Mouse (Mus musculus): ENCODE measurements around the gene Irak2.

Gene Irak2

DNA sequence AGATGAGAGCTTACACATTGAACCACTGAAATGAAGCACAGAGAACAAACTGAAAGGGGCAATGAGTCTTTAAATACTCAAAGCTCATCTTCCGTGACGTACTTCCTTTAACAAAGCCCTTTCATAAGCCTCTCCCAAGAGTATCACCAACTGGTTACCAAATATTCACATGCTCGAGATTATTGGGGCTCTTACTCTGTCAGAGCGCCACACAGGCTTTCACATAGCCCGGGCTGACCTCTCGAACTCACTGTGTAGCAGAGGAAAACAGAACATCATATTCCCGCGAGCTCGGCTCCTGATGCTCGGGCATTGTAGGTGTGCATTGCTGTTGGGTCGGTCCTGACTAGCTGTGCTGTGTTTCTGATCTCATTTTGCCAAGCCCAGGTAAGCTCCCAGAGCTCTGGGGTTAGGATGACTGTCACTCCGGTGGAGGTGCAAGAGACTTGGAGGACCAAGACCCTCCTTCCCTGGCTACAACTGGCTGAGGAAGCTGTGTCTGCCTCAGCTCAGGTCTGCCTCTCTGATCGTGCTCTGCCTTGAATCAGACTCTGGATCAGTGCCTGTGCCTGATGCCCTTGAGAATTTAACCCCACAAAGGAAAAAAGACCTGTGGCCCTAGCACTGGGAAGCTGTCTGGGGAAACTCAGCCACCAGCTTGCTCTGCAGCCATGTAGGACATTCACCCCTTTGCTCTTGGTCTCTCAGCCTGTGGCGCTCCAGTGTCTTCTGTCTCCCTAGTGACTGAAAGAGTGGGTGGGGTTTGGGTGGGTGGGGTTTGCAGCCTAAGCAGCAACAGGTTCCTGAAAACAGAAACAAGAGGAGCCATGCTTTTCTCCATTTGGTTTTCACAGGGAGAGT lies 22.5 kb downstream of the Irak2 start:
- in situ Hi-C loops (cut with MboI; ENCODE audit: low pct_unique_long_range_greater_than_20kb in 1 of 2, low sequenced_read_pairs in 2 of 2, unreplicated experiment in 1 of 2): no loop called here

DNA sequence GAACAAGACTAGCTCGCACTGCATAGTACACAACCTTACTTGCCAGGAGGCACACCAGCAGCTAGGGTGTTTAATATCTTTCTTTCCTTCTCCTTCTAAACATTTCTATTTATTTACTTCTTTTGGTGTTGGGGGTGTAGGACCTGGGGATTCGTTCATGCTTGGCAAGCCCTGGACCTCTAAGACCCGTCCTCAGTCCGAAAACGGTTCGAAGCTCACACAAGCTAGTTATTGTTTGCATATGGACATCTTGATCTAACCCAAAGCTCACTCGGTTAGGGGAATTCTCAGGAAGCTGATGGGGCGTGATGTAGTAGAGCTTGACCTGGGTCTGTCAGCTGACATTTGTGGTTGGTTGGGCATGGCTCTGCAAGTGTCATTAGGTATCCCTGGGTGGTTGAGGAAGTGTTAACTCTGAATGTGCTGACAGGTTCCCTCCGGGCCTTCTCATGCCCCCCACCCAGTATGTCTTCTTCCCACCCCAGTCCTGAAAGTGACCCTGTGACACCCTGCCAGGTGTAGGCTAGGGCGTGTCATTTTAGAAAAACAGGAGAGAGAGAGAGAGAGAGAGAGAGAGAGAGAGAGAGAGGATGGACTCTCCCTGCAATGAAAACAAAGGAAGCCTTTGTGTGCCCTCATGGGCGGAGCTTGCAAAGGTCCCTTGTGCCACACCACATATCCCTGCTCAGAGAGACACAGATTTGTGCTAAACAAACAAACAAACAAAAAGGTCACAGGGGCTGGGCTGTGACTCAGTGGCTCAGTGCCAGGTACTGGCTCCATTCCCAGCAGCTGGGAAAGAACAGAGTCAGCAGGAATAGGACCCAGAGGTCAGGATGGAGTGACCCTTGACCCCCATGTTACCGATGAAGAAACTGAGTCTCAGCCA lies 23.3 kb downstream of the Irak2 start:
- in situ Hi-C loops (cut with MboI; ENCODE audit: low pct_unique_long_range_greater_than_20kb in 1 of 2, low sequenced_read_pairs in 2 of 2, unreplicated experiment in 1 of 2): no loop called here

DNA sequence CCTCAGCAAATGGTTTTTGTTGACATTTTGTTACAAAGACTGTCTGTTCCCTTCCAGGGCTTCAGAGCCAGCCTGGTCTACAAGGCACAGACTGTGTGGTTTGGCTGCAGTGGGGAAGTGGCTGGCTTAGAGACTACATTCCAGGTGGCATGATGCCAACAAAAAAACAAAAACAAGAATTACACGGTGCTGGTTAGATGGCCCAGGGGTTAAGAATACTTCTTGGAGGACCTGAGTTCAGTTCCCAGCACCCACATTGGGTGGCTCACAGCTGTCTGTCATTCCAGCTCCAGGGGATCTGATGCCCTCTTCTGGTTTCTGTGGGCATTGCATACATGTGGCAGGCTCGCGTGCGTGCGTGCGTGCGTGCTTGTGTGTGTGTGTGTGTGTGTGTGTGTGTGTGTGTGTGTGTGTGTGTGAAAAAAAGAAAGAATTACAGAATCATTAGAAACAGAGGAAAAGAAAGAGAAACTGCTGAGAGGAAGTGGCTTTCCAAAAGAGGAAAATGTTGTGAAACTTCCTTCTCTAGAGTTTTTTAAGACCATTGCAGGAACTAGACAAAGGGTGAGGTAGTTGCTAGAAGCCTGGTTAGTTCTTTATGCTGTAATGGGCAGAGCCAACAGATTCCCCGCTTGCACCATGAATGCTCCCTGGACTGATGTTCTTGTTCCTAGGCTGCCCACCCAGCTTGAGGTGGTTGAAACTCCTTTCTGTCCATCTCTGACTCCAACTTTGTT lies 24.9 kb downstream of the Irak2 start:
- in situ Hi-C loops (cut with MboI; ENCODE audit: low pct_unique_long_range_greater_than_20kb in 1 of 2, low sequenced_read_pairs in 2 of 2, unreplicated experiment in 1 of 2): no loop called here

DNA sequence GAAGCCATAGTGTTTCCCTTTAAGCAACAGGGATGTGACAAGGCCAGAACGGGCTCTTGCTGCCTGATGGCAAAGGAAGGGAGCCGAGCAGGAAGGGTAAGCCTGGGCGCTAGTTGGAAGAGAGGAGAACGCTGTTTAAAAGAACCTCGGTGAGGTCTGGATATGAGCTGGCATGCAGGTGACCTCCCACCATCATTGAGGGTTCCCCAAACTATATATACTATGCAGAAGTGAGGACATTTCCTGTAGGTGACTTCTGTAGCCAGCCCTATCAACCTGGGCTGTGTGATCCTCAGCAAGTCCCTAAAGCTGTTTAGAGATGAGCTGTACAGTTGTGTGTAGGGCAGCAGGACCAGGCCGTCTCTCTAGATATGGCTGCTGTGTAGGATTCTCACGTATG lies 26.0 kb downstream of the Irak2 start:
- in situ Hi-C loops (cut with MboI; ENCODE audit: low pct_unique_long_range_greater_than_20kb in 1 of 2, low sequenced_read_pairs in 2 of 2, unreplicated experiment in 1 of 2): no loop called here

DNA sequence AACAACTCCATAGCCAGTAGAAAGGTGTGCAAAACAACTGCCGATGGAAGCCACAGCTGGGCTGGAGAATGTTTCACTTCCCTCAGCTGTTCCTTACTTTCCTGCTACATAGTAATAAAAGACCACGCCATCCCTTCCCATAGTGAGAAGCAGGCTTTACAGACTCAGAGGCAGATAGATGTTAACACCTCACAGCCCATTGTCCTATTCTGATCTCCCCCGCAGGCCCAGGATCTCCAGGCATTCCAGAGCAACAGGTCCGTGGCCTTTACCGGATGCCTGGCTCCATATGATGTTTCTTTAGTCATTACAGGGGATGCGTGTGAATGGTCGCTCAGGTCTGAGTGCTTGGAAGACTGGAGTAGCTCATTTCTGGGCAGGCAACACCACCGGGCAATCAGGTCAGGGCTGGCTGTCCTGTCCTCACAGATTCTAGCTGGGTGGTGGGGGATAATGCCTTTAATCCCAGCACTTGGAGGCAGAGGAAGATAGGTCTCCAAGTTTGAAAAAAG lies 29.4 kb downstream of the Irak2 start:
- in situ Hi-C loops (cut with MboI; ENCODE audit: low pct_unique_long_range_greater_than_20kb in 1 of 2, low sequenced_read_pairs in 2 of 2, unreplicated experiment in 1 of 2): no loop called here

DNA sequence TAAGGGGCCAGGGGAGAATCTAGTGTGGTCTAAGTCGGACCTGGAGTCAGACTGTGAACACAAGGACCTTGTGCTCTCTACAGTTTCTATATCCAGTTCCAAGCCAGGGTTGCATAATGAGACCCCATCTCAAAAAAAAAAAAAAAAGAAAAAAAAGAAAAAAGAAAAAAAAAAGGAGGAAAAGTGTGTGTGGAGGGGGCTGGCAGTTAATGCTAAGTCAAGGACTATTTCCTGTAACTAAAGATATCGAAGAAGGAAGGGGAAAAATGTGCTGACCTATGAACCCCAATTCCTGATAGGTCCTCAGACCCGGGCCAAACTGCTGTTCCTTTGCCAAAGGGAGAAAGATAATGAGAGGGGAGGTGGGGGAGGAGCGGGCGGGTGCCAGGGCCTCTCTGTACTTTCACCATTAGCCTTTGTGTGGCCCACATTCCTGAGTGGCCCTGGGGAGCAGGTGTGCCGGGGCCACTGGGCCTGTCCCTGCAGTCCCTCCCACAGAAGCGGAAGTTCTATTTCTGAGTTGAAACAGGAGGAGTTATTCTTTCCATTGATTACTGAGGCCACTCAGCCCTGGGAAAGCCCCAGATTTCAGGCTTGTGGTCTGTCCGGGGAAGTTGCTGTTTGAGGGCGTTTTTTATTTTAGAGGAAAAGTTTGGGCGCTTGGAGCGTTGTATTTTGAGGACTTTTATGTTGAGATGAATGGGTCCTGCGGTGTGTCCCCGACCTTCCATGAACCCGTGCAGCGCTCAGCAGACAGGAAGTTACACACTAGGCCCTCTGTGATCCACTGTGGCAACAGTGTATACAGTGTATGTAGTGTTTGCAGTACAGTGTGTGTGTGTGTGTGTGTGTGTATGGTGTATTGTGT lies 30.3 kb downstream of the Irak2 start:
- in situ Hi-C loops (cut with MboI; ENCODE audit: low pct_unique_long_range_greater_than_20kb in 1 of 2, low sequenced_read_pairs in 2 of 2, unreplicated experiment in 1 of 2): no loop called here

DNA sequence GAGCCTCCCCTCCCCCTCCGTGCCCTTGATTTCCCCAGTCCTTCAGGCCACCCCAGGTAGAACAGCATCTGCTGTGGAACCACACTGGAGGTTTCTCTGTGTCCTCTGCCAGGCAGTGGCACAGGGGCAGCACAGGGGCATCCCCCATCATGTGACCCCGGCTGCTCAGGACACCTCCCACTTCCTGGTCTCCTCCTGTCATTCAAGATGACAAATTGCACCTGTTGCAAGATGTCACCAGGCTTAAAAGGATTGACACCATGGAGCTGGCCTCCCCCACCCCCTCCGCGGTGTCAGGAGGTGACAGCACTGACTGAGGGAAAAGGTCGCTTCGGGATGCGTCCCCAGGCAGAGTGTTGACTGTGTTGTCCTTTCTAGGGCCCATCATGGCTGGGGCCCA lies 31.6 kb downstream of the Irak2 start:
- in situ Hi-C loops (cut with MboI; ENCODE audit: low pct_unique_long_range_greater_than_20kb in 1 of 2, low sequenced_read_pairs in 2 of 2, unreplicated experiment in 1 of 2): loop anchor here in 1 of 2 experiments (5.0 kb wide), 1 partner anchor 33 kb away; the partner anchor contains the start of gene Irak2

DNA sequence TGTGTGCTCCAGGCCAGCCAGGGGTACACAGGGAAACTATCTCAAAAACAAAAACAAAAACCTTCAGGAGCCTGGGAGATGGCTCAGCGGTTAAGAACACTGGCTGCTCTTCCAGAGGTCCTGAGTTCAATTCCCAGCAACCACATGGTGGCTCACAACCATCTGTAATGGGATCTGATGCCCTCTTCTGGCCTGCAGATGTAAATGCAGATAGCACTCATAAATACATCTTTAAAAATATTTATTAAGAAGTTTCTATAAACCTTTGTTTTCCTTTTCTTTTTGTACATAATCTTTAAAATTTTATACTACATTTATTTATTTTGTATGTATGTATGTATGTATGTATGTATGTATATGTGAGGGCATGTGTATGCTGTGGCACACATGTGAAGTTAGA lies 33.8 kb downstream of the Irak2 start:
- in situ Hi-C loops (cut with MboI; ENCODE audit: low pct_unique_long_range_greater_than_20kb in 1 of 2, low sequenced_read_pairs in 2 of 2, unreplicated experiment in 1 of 2): loop anchor here in 1 of 2 experiments (5.0 kb wide), 1 partner anchor 35 kb away; the partner anchor contains the start of gene Irak2

DNA sequence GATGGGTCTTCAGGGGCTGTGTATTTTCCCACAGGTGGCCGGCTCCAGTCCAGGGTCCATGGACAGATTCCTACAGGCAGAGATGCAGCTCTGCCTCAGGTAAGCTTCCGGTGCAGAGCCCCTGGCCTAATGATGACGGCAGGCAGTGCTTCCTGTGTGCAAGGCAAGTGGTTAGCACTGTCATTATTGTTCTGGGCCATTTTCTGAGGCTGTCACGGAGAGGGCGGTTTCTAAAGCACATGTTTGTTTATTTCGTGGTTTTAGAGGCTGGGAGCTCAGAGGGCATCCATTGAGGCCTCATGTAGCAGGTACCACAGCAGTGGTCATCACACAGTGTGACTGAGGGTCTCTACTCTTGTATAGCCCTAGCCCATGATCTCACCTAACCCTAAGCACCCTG lies 34.7 kb downstream of the Irak2 start:
- in situ Hi-C loops (cut with MboI; ENCODE audit: low pct_unique_long_range_greater_than_20kb in 1 of 2, low sequenced_read_pairs in 2 of 2, unreplicated experiment in 1 of 2): loop anchor here in 1 of 2 experiments (5.0 kb wide), 1 partner anchor 36 kb away; the partner anchor contains the start of gene Irak2

DNA sequence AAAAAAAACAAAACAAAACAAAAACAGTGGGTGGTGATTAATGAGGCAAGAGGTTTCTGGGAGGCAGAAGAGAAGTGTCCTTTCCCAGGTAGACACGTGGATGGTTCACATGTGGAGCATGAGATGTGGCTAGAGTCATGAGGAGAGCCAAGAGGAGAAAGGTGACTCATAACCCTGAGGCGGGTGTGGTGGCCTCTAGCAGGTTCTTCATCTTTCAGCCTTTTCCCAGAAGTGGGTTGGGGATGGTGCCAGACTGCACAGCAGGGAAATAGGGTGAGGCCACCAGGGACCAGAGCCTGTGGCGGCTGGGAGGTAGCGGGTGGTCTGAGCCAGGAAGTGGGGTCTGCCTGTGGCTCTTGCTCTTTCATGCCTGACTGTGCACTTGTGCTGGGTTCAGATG lies 37.0 kb downstream of the Irak2 start:
- in situ Hi-C loops (cut with MboI; ENCODE audit: low pct_unique_long_range_greater_than_20kb in 1 of 2, low sequenced_read_pairs in 2 of 2, unreplicated experiment in 1 of 2): no loop called here

DNA sequence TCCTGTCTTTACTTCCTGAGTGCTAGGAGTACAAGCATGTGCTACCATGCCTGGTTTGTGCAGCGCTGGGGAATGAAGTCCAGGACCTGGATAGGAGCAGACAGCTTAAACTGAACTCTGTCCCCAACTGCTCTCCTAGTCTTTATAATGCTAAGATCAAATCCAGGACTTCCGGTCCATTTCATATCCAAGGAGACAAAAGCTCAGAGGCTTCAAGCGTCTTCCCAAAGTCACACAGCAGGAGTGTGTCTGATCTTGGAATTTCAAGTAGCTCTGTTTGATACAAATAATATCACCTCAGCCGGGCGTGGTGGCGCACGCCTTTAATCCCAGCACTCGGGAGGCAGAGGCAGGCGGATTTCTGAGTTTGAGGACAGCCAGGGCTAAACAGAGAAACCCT lies 37.7 kb downstream of the Irak2 start:
- in situ Hi-C loops (cut with MboI; ENCODE audit: low pct_unique_long_range_greater_than_20kb in 1 of 2, low sequenced_read_pairs in 2 of 2, unreplicated experiment in 1 of 2): no loop called here

DNA sequence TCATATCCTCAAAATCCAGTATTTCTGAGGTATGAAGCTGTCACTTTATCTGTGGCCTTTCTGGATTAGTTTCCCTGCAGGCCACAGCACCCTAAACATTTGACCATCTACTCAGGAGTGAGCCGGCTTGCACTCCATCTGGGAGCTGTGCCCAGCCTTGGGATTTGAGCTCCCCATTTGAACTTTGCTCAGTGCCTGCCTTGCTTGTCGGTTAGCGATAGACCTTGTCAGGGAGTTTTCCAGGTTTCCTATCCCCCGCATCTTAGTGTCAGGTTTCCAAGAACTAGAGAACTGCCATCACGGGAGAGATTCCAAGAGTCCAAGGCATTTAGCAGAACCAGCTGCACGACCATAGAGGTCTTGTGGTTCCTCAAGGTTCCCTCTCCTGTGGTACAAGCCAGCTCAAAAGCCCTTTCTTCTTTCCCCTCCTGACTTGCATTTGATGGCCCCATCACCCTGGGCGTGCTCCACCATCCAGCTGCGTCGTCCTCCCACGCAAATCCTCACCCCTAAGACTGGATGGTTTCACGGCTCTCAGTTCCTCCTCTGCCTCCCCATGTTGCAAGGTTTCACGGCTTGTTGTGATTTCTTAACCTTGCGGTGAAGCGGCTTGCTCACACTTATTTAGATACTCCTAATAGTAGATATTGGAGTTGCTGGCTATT lies 38.9 kb downstream of the Irak2 start:
- in situ Hi-C loops (cut with MboI; ENCODE audit: low pct_unique_long_range_greater_than_20kb in 1 of 2, low sequenced_read_pairs in 2 of 2, unreplicated experiment in 1 of 2): no loop called here

DNA sequence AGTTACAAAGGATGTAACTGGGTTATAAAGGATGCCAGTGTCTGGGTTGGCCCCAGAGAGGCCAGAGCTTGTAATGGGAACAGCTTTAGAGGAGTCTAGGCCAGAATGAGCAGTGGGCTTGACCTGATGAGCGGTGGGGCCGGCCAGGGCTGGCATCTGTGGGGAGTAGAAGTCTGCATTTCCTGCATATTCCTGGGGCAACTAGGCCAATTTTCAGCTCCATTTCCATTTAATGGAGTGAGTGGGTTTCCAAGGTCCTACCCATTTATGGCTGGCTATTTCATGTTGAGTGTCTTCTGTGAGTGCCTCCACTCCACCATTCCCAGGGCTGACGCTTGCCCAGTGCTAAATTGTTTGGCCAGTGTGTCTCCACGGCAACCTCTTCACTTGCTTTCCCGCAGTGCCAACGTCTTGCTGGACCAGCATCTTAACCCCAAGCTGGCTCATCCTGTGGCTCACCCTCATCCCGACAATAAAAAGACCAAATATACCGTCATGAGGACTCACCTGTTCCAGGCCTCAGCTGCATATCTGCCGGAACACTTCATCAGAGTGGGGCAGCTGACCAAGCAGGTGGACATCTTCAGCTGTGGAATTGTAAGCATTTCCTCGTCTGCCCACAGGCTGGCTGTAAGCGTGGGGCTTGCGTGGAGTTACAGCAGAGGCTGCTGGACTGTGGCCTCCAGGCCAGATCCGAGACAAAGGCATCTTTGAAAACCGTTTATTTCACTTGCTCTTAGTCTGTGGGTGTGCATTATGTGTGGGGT lies 40.2 kb downstream of the Irak2 start:
- in situ Hi-C loops (cut with MboI; ENCODE audit: low pct_unique_long_range_greater_than_20kb in 1 of 2, low sequenced_read_pairs in 2 of 2, unreplicated experiment in 1 of 2): no loop called here

DNA sequence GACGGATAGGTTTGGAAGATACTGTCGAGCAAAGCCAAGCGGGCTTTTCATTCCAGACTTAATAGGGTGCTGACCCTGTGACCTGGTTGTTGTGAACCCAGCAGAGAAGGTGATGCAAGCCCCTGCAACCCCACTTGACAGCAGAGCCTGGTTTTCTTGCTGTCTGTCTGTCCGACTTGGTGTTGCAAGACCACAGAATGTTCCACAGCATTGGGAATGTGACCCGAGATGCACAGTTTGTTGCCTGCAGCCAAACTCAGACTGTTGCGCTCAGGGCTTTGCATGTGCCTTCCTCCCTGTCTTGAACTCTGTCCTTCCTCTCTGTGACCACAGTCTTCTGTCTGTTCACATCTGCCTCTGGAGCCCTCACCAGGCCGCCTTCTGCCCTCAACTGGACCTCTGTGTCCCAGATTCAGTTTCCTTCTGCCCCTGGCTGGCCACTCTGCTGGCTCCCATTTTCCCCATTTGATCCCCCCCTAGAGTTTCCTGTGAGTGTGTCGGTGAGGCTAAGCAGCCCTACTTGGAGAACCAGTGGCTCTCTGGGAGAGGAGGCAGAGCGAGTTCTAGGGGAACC lies 41.8 kb downstream of the Irak2 start:
- in situ Hi-C loops (cut with MboI; ENCODE audit: low pct_unique_long_range_greater_than_20kb in 1 of 2, low sequenced_read_pairs in 2 of 2, unreplicated experiment in 1 of 2): no loop called here

DNA sequence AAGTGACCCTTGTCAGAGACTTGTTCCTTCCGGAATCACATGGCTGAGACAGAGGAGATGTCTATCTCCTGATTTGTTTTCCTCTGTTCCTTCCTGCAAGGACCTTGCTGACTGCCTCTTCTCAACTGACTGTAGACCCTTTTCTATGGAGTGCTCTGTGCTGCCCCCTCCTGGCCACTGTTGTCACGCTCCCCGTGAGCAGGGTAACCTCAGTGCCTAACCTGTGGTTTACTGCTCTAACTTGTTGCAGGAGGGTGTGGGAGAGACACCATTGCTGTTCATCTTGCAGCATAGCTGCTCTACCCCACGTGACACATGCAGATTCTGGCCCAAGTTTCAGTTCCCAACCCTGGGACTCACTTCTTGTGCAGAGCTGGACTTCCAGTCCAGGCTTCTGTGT lies 43.0 kb downstream of the Irak2 start:
- in situ Hi-C loops (cut with MboI; ENCODE audit: low pct_unique_long_range_greater_than_20kb in 1 of 2, low sequenced_read_pairs in 2 of 2, unreplicated experiment in 1 of 2): no loop called here

DNA sequence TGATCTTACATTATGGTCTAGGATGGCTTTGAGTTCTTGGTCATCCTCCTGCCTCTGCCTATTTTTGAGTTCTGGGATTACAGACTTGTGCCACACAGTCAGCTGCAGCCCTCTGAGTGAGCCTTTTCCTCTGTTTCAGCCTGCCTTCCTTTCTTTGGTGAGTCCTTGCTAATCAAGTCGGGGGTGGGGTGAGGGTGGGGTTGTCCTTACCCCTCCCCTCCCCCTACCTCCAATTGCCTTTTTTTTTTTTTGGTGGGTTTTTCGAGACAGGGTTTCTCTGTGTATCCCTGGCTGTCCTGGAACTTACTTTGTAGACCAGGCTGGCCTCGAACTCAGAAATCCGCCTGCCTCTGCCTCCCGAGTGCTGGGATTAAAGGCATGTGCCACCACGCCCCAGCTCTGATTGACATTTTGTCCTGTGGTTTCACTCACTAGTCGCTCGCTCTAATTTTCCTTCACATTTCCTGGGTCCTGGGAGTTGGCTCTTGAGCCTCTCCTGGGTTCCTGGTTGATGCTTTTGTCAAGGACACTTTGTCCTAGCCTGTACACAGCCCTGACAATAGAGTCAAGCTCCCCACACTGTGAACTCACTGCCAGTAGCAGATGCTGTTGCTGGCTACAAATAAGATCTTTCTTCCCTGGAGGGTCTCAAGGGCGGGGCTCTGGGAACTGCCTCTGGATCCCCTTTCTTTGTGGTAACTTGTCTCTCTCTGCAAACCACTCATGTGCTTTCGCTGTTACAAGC lies 45.0 kb downstream of the Irak2 start:
- in situ Hi-C loops (cut with MboI; ENCODE audit: low pct_unique_long_range_greater_than_20kb in 1 of 2, low sequenced_read_pairs in 2 of 2, unreplicated experiment in 1 of 2): no loop called here

Measured in mouse embryonic stem cell (cell line).